Mouse (Mus musculus) intestine, postnatal 0 days (tissue): ENCODE results near the gene Morn1. TPM values are rescaled to one million over a fixed set of nuclear protein-coding genes. Genes with fewer than 3 reads are reported as not detected.
A peak's percentile ranks its signal among the peaks of the same experiment; 100 is the strongest.

Source experiments
- ATAC-seq: fragments of 200-750 bp; cut with Nextera tagmentation; 2 replicates; pipeline ENCODE4 v1.8.0; 2017; ENCODE audit warnings: mild to moderate bottlenecking, moderate TSS enrichment, moderate library complexity
- H3K27ac ChIP-seq: fragments of 300-500 bp; sonication (generic); 2 replicates; pipeline ENCODE4 v1.5.1; 2014; ENCODE audit warnings: mild to moderate bottlenecking, low read depth, low read length, moderate library complexity
- H3K27me3 ChIP-seq: fragments of 300-500 bp; sonication (generic); replicated peaks from 2 replicates; pipeline ENCODE4 v1.6.1; 2014; ENCODE audit warnings: low read length, mixed read lengths; ENCODE audit not compliant: control insufficient read depth, insufficient read depth
- H3K36me3 ChIP-seq: fragments of 300-500 bp; sonication (generic); 2 replicates; pipeline ENCODE4 v1.6.1; 2014; ENCODE audit warnings: mild to moderate bottlenecking, moderate library complexity; ENCODE audit not compliant: control insufficient read depth, insufficient read depth
- H3K4me1 ChIP-seq: fragments of 300-500 bp; sonication (generic); replicated peaks from 2 replicates; pipeline ENCODE4 v1.6.1; 2014; ENCODE audit warnings: antibody characterized with exemption, low read length, mixed read lengths; ENCODE audit not compliant: control insufficient read depth, insufficient read depth
- H3K4me2 ChIP-seq: fragments of 300-500 bp; sonication (generic); replicated peaks from 2 replicates; pipeline ENCODE4 v1.6.1; 2014; ENCODE audit warnings: low read depth, mild to moderate bottlenecking, moderate library complexity
- H3K4me3 ChIP-seq: fragments of 300-500 bp; sonication (generic); 2 replicates; pipeline ENCODE4 v1.5.1; 2014; ENCODE audit warnings: low read depth, low read length
- H3K9ac ChIP-seq: fragments of 300-500 bp; sonication (generic); 2 replicates; pipeline ENCODE4 v1.6.1; 2014; ENCODE audit warnings: mild to moderate bottlenecking, low read depth, low read length
- H3K9me3 ChIP-seq: fragments of 300-500 bp; sonication (generic); 2 replicates; pipeline ENCODE4 v1.6.1; 2016; ENCODE audit warnings: mixed run types; ENCODE audit not compliant: control insufficient read depth
- CTCF ChIP-seq: sonication (generic); IDR thresholded peaks from 2 replicates; pipeline ENCODE4 v1.5.1; 2016; ENCODE audit warnings: low read depth, mild to moderate bottlenecking, control low read depth, antibody characterized with exemption, moderate library complexity
- WGBS: fragments of 180-500 bp; shearing (Covaris S2); extraction: QIAGEN DNeasy Blood & Tissue Kit; methylation state at CpG from one replicate; pipeline ENCODE4 v1.1.7; 2014; 5-methylcytosine and 5-hydroxymethylcytosine counted together
- polyA plus RNA-seq: library from polyadenylated mRNA; unstranded; fragments of >200 nt; fragmentation: Nextera tagmentation; extraction: Ambion mirVana; gene quantifications from 2 replicates; pipeline ENCODE4 v1.2.1, GENCODE M21; 2015

Gene Morn1
- polyA plus RNA-seq, 1 experiment from 2014 or later, result 2.2 TPM

DNA sequence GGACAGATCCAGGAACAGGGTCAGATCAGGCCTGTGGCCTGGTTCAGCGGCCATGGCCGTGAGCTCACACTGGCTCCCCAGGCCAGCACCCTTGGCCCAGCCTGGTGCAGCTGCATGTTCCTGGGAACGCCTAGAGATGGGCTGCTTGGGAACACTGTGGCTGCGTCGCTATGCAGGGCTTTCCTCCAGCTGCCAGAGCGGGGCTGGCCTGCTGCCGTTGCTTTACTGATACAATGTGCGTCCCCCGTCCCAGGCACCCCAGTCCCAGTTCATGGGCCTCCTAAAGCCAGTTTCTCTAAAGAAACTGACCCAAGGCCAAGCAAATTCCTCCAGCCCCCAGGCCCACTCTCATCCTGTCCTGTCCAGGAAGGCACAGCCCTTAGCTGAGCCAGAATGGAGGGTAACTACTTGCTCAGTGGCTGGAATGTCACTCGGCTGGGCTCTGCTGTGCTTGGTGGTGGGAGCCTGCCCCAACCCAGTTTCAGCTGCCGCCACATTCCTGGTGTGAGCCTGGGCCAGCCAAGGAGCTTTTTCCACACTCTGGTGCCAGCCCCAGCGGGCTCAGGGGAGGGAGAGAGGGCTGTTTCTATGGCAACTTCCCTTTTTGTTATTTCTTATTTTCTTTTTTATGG is 57.6 kb downstream of the Morn1 start:
- Histone ChIP-seq H3K4me2 (no peak overlapping the region; the same call in 1 of the 2 replicates), H3K4me1 (0 out of 2 replicates have a peak, but pooled peaks cover 4% of the 10 kb centered on the region)

DNA sequence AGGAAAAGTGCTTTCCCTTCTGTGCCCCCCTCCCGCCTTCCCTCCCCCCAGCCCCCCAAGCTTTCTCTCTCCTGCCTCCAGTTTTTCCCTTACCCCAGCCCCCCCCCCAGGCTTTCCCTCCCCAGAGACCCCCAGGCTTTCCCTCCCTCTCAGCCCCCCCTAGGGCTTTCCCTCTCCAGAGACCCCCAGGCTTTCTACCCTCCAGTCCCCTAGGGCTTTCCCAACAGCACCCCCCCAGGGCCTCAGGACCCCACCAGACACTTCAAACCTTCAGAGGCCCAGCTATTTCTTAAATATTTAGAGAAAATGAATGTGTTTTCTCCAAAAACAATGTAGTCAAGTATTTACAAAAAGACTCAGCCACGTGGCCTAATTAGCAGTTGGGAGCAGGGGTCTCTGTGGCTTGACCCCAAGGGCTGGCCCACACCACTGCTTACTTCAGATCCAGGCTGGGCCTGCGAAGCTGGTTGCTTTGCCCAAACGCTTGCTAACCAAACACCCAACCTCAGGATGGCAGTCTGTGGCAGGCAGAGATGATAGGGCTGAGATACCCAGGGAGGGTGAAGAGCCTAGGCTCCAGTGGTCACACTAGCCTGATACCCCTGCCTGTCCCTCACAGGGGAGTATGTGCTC is 58.3 kb downstream of the Morn1 start:
- TF ChIP-seq CTCF, result peak; percentile 38
- WGBS, result 67% methylated on average over 4 of the region's 4 CpGs
- no peaks in the 10 kb centered on the region for H3K9me3 ChIP-seq
- H3K4me2 ChIP-seq, result no peak overlapping the region
- ATAC-seq, result no peak
- 0 out of 2 replicates have a peak, but pooled peaks cover 8% of the 10 kb centered on the region for H3K4me1 ChIP-seq
- H3K27ac ChIP-seq, result 0 out of 2 replicates have a peak overlapping the region, but pooled peaks have one; percentile 24
- H3K36me3 ChIP-seq, result no peaks in the 10 kb centered on the region
- H3K9ac ChIP-seq, result no peak overlapping the region
- H3K4me3 ChIP-seq, result no peak overlapping the region
- H3K27me3 ChIP-seq, result no peaks in the 10 kb centered on the region

More for the DNA sequence above, 57.6 kb downstream of the Morn1 start:
- ATAC-seq, result peak; percentile 10; the same call in 1 of the 2 replicates
- Histone ChIP-seq H3K36me3 (no peaks in the 10 kb centered on the region), H3K9me3 (no peaks in the 10 kb centered on the region), H3K4me3 (no peak overlapping the region), H3K9ac (no peak overlapping the region), H3K27me3 (no peaks in the 10 kb centered on the region), H3K27ac (peak overlapping the region; percentile 78)
- 0 out of 2 replicates have a peak, but pooled peaks have one; percentile 8 for TF ChIP-seq CTCF
- WGBS, result 57% methylated on average over 12 of the region's 12 CpGs

DNA sequence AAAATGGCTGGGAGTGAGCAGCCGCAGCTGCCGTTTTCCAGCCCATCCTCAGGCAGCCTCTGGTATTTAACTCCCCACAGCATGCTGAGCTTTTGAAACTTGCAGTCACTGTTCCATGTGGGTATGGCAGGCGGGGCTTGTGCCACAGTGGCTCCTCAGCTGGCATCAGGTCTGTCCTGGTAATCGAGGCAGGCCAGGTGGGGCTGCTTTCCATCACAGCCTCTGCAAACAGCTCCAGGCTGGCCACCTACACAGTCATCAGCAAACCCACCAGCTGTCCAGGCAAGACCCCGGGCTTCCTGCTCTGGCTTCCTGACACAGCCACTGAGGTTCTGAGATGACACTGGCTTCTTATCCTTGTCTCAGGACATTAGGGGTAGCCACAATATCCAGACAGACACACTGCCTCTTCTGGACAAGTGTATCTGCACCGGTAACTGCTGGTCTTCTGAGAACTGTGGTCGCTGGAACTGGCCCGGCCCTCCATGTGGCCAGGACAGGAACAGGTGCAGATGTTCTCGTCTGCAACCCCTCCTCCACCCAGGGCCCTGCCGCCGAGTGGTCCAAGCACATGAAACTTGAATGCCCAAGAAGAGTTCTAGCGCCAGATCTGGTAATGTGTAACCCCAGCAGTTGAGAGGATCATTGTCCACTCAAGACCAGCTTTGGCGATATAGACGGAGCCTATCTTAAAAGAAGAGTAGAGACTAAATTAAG is 59.9 kb downstream of the Morn1 start:
- Histone ChIP-seq H3K4me2 (no peak overlapping the region), H3K27ac (no peak overlapping the region), H3K9me3 (no peaks in the 10 kb centered on the region), H3K9ac (no peak overlapping the region), H3K4me1 (peaks cover 13% of the 10 kb centered on the region), H3K4me3 (no peak overlapping the region), H3K36me3 (no peaks in the 10 kb centered on the region), H3K27me3 (no peaks in the 10 kb centered on the region)
- WGBS, result 71% methylated on average over 14 of the region's 14 CpGs
- ATAC-seq, result no peak
- no peak for TF ChIP-seq CTCF

DNA sequence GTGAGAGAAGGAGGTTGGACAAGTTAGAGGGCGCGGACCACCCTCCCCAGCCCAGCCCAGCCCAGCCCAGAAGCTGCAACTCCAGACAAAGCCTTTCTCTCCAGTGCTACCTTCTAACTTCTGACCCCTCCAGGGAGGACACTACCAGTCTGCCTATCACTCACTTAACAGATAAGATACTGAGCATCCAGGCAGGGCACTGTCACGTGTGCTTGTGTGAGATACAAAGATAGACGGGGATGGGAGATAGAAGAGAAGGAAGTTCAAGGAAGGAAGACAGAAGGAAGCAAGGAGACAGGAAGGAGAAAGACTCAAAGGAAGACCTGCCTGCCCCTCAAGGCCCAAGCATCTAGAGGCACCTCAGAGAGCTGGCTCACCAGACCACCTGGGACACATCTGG is 62.1 kb downstream of the Morn1 start:
- H3K9me3 ChIP-seq, result no peaks in the 10 kb centered on the region
- H3K4me2 ChIP-seq, result no peak overlapping the region; the same call in 1 of the 2 replicates
- WGBS, result 47% methylated on average over 4 of the region's 4 CpGs
- peaks cover 13% of the 10 kb centered on the region for H3K4me1 ChIP-seq
- H3K4me3 ChIP-seq, result no peak overlapping the region
- H3K36me3 ChIP-seq, result no peaks in the 10 kb centered on the region
- peak overlapping the region; percentile 82; the same call in 1 of the 2 replicates for H3K27ac ChIP-seq
- TF ChIP-seq CTCF, result no peak
- no peaks in the 10 kb centered on the region for H3K27me3 ChIP-seq
- H3K9ac ChIP-seq, result no peak overlapping the region
- no peak for ATAC-seq

DNA sequence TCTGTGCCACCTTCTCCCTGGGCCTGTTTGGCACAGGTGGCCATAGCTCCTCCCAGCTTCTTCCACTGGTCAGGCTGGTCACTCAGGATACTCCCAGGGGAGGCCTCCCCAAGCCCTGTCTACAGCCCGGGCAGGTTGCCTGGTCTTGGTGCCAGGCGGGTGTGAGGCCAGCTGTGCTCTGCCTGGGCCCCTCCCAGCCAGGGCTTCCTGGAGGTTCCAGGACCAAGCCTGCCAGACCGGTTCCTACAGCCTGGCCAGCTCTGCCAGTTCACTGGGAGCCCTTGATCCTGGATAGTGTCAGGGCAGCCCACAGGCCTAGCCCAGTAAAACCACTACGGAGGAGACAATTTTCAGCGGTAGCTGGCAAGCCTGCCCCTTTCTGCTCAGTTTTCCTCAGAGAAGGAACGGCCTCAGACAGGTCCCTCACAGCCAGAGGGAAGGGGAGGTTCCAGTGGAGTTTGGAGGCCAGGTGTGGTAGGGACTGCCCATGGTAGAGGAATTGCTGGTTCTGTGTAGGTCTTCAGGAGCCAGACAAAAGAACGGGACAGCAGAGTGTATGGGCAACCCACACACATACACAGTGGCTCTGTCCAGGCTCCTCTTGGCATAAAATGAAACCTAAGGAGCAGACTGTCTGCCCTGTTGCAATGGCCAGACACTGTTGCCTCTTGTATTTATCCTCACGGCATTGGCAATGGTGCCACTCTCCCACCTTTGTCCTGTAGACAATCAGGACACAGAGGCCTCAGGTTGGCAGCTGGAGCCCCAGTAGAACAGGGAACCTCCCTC is 62.7 kb downstream of the Morn1 start:
- Histone ChIP-seq H3K27ac (peak overlapping the region; percentile 82), H3K36me3 (peaks cover 1% of the 10 kb centered on the region; the same call in 1 of the 2 replicates), H3K4me3 (no peak overlapping the region), H3K9me3 (no peaks in the 10 kb centered on the region), H3K27me3 (no peaks in the 10 kb centered on the region), H3K4me1 (peaks cover 13% of the 10 kb centered on the region), H3K4me2 (no peak overlapping the region; the same call in 1 of the 2 replicates), H3K9ac (no peak overlapping the region)
- peak; percentile 76 for ATAC-seq
- WGBS, result 40% methylated on average over 8 of the region's 8 CpGs
- TF ChIP-seq CTCF, result no peak
